Mouse (Mus musculus) testis, adult 2 months (tissue): ENCODE results near the gene Ly6g6d. TPM values are rescaled to one million over a fixed set of nuclear protein-coding genes. Genes with fewer than 3 reads are reported as not detected.
"Not testable (repeated sequence)": the region's sequence is repeated elsewhere in the genome, so short reads cannot be mapped to it uniquely, and the experiment has no call there.

Experiments
- H3K27ac ChIP-seq: fragments of 200-500 bp; 2 replicates; pipeline ENCODE4 v1.5.1; 2012; ENCODE audit warnings: low read depth, low read length; ENCODE audit not compliant: control insufficient read depth, insufficient read depth
- H3K27me3 ChIP-seq: fragments of 200-500 bp; 2 replicates; pipeline ENCODE4 v1.6.1; 2012; ENCODE audit warnings: mild to moderate bottlenecking, low read length, moderate library complexity; ENCODE audit not compliant: control insufficient read depth, insufficient read depth
- H3K36me3 ChIP-seq: fragments of 200-500 bp; 2 replicates; pipeline ENCODE4 v1.6.1; 2012; ENCODE audit warnings: mild to moderate bottlenecking, low read length; ENCODE audit not compliant: control insufficient read depth, insufficient read depth
- H3K4me1 ChIP-seq: fragments of 200-500 bp; 2 replicates; pipeline ENCODE4 v1.6.1; 2012; ENCODE audit warnings: low read length; ENCODE audit not compliant: control insufficient read depth, insufficient read depth
- H3K4me3 ChIP-seq: fragments of 200-500 bp; 2 replicates; pipeline ENCODE4 v1.5.1; 2012; ENCODE audit warnings: low read depth, mild to moderate bottlenecking, low read length, moderate library complexity, mixed read lengths; ENCODE audit not compliant: control insufficient read depth
- CTCF ChIP-seq: fragments of 200-500 bp; IDR thresholded peaks from 2 replicates; pipeline ENCODE4 v1.5.1; 2012; ENCODE audit warnings: low read depth, mild to moderate bottlenecking, inconsistent platforms, low read length, moderate library complexity; ENCODE audit not compliant: control insufficient read depth, insufficient read depth, insufficient replicate concordance
- POLR2A ChIP-seq: fragments of 200-500 bp; IDR thresholded peaks from 2 replicates; pipeline ENCODE4 v1.6.1; 2012; ENCODE audit warnings: low read depth, mild to moderate bottlenecking, inconsistent platforms, low read length, moderate library complexity; ENCODE audit not compliant: control insufficient read depth
- polyA plus RNA-seq: library from polyadenylated mRNA; depleted of rRNA; stranded (reverse); fragments of >200 nt; gene quantifications from 2 replicates; pipeline ENCODE4 v1.2.3, GENCODE M21; 2012

Gene Ly6g6d
- polyA plus RNA-seq, 1 experiment, result 0.85 TPM

DNA sequence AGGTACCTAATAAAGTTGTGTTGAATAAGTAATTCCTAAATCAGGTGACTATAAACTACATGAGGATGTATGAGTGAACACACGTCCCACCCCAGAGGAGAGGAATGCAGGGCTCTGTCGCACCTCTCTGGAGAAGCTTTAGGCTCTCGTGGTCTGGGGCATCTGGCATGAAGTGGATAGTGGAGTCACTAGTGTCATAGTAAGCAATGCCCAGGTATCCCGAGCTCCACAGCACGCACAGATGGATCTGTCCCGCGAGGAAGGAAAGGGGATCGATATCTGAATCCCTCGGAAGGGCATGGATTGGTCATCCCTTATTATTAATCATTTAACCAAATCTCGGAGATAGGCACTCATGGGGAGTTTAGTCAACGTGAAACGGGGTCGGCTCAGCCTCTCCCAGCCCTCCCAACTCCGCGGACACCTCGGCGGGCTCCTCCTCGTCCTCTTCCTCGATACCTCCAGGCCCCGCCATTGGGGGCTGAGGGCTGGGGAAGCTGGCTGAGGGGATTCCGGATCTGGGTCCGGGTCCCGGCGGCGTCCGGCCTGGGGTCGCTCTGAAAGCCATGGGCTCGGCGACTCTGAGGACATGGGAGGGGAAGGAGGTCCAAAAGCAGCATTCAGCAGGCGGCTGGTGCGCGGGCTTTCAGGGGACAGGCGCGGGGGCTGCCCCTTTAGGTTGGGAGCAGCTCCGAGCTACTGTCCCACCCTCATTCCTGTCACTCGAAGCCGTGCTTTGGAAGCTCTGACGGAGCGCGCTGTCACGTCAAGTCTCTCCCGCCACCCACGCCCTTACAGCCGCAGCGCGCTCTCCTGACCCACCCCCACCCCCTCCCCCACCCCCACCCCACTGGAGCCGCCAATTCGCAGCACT lies 31.8 kb downstream of the Ly6g6d start:
- no peaks in the 10 kb centered on the region for H3K36me3 ChIP-seq
- peak; percentile 63; the same call in 1 of the 2 replicates for TF ChIP-seq POLR2A
- no peak for TF ChIP-seq CTCF

DNA sequence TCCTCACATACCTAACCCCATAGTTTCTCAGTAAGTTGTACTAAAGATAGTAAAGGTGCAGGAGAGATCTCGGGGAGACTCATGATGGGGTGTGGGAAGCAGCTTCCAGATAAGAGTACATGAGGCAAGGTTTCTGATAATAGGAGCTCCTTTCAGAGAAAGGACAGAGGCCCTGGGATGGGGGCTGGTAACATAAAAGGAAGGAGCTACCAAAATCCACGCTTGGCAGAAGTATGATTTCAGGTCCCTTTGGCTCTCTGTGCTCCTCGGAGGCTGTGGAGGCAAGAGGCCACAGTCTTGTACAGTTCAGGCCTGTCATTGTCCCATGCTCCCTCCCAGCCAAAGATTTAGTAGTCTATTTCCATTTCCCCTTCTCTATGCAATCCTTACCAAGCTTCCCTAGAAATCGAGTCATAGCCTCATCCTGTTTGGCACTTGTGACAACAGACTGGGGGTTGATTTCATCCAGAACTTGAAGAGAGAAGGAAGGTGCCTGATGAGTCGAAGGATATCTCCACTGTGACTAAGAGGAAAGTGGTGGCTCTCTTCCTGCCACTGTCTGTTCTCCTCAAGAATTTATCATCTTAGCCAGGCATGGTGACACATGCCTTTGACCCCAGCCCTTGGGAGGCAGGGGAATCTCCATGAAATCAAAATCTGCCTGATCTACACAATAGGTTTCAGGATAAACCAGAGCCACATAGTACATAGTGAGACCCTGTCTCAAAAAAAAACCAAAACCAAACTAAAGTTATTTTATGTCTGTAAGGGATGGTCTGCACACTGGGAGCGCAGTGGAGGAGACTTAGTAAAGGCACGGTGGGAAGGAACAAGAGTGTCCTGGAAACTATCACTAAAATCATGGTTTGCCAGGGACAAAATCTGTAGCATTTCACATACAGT lies 32.7 kb downstream of the Ly6g6d start:
- no peak for TF ChIP-seq CTCF
- no peak for TF ChIP-seq POLR2A
- Histone ChIP-seq H3K27ac (peak overlapping the region; percentile 43; the same call in 1 of the 2 replicates), H3K4me1 (peaks cover 12% of the 10 kb centered on the region), H3K36me3 (no peaks in the 10 kb centered on the region), H3K4me3 (no peak overlapping the region), H3K27me3 (peaks cover 2% of the 10 kb centered on the region; the same call in 1 of the 2 replicates)

More for the DNA sequence above, 31.8 kb downstream of the Ly6g6d start:
- Histone ChIP-seq H3K4me1 (peaks cover 17% of the 10 kb centered on the region), H3K27ac (peak overlapping the region; percentile 73), H3K4me3 (peak overlapping the region; percentile 86), H3K27me3 (peaks cover 2% of the 10 kb centered on the region; the same call in 1 of the 2 replicates)

DNA sequence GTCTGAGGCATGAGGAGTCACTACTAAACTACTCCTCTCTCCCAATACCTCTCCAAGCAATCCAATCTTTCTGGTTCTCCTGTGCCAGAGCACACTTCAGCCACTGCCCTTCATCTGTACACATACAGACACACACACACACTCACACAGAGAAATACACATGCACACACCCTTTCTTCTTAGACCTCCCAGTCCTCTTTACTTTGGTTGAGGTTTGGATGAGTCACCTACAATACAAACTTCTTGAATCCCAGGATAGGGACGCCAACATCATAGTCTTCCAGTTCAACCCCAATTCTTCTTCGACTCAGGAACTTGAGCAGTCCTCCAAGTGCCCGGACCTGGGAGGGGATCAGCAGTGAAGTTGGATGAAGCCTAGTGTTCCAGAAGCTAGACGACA lies 34.1 kb downstream of the Ly6g6d start:
- Histone ChIP-seq H3K27me3 (no peaks in the 10 kb centered on the region), H3K4me3 (no peak overlapping the region), H3K27ac (no peak overlapping the region), H3K36me3 (no peaks in the 10 kb centered on the region), H3K4me1 (peaks cover 5% of the 10 kb centered on the region)
- TF ChIP-seq POLR2A, result no peak
- TF ChIP-seq CTCF, result no peak

DNA sequence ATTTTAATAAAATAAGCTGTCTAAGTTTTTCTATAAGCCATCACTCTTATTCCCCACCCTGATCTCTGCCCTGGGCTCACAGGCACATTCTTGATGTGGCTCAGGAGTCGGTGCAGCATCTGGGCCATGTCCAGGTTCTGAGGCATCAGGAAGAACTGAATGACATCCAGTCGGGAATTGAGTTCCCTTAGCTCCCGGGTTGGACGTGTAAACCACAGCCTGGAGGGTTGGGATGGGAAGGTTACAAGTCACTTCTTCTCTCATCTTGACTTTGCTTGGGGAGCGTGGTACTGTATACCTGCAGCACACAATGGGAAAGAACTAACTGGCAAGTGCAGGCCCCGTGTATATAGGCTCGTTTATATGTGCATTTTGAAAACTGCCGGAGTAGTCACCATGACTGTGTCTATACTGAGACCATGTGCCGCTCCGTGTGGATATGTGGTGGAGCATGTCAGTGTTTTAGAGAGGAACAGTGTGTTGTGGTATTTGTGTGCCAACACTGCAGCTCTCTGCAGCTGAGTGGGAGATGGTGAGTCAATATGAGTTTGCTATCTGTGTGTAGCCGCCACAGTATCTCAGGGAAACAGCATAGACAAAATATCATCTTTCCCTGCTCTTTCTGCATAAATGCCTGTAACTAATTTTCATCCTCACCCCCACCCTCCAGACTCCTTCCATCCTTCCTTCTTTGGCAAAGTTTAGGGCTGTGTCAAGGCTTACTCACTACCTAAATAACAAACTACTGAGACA lies 38.6 kb downstream of the Ly6g6d start:
- TF ChIP-seq POLR2A (no peak), CTCF (no peak)
- no peak overlapping the region for H3K27ac ChIP-seq

DNA sequence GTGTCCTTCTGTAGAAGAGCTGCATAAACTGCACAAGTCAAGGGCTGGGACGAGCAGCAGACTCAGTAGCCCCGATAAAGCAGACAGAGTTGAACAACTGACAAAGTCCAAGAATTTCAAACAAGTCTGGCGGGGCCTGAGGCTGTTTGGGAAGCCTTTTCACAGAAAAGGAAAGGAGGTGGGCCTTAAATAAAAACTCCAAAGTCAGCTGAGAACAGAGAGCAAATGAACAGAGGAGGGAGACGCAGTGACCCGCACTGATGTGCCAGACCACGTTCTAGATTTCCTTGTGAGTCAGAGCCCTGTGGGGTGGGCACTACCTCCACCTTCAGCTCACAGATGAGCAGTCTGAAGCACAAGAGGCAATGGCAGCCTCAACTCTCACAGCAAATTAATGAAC lies 43.0 kb downstream of the Ly6g6d start:
- no peak overlapping the region; the same call in 1 of the 2 replicates for H3K27ac ChIP-seq
- H3K4me3 ChIP-seq, result no peak overlapping the region
- no peaks in the 10 kb centered on the region for H3K36me3 ChIP-seq
- TF ChIP-seq POLR2A (no peak), CTCF (no peak)
- no peaks in the 10 kb centered on the region for H3K27me3 ChIP-seq
- H3K4me1 ChIP-seq, result peaks cover 2% of the 10 kb centered on the region; the same call in 1 of the 2 replicates

More for the DNA sequence above, 38.6 kb downstream of the Ly6g6d start:
- Histone ChIP-seq H3K36me3 (no peaks in the 10 kb centered on the region), H3K4me1 (no peaks in the 10 kb centered on the region), H3K27me3 (no peaks in the 10 kb centered on the region), H3K4me3 (no peak overlapping the region)

DNA sequence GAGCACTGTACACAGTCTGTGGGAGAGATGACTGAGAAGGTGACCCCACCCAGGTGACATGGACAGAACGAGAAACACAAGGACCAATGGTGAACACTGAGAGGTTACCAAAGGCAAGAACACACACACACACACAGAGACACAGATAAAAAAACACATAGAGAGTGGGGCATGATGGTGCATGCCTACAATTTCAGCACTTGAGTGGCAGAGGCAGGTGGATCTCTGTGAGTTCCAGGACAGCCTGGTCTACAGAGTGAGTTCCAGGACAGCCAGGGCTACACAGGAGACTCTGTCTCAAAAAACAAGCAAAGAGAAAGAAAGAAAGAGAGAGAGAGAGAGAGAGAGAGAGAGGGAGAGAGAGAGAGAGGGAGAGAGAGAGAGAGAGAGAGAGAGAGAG lies 44.2 kb downstream of the Ly6g6d start:
- not testable (repeated sequence) for H3K36me3 ChIP-seq, H3K27me3 ChIP-seq, H3K4me3 ChIP-seq, H3K4me1 ChIP-seq, H3K27ac ChIP-seq
